Mouse (Mus musculus) MEL (cell line): ENCODE results near the gene Ninl. TPM values are rescaled to one million over a fixed set of nuclear protein-coding genes. Genes with fewer than 3 reads are reported as not detected.

Experiments used
- DNase-seq: peaks from one replicate; pipeline ENCODE4 v3.0.0; 2011; ENCODE audit warnings: low read depth, low spot score
- H3K27ac ChIP-seq: 2 replicates; pipeline ENCODE4 v1.5.1; 2012; ENCODE audit warnings: low read depth, mild to moderate bottlenecking, control low read depth, low read length, moderate library complexity; ENCODE audit not compliant: control insufficient read depth
- H3K27me3 ChIP-seq, 2 experiments: fragments of 150-350 bp in 1 of 2; sonication (generic) in 1 of 2; 2 replicates each; pipeline ENCODE4 v1.6.1; 2012; ENCODE audit warnings: low read length in 2 of 2, mild to moderate bottlenecking in 2 of 2, improper control_type of control experiment in 1 of 2, moderate library complexity in 1 of 2; ENCODE audit not compliant: insufficient read depth in 2 of 2, control insufficient read depth in 1 of 2
- H3K36me3 ChIP-seq, 2 experiments: 2 replicates each; pipeline ENCODE4 v1.6.1; 2012 to 2014; ENCODE audit warnings: low read length in 2 of 2, improper control_type of control experiment in 1 of 2, inconsistent platforms in 1 of 2, mild to moderate bottlenecking in 1 of 2; ENCODE audit not compliant: insufficient read depth in 2 of 2, control insufficient read depth in 1 of 2
- H3K4me1 ChIP-seq, 2 experiments: fragments of 150-350 bp in 1 of 2; sonication (generic) in 1 of 2; 2 replicates each; pipeline ENCODE4 v1.6.1; 2012; ENCODE audit warnings: low read length in 2 of 2, improper control_type of control experiment in 1 of 2, mild to moderate bottlenecking in 1 of 2; ENCODE audit not compliant: insufficient read depth in 2 of 2, control insufficient read depth in 1 of 2
- H3K4me3 ChIP-seq, 2 experiments: fragments of 150-350 bp in 1 of 2; sonication (generic) in 1 of 2; 2 replicates each; pipeline ENCODE4 v1.5.1; 2012; ENCODE audit warnings: low read depth in 2 of 2, low read length in 2 of 2, mild to moderate bottlenecking in 2 of 2, moderate library complexity in 2 of 2, control low read depth in 1 of 2, improper control_type of control experiment in 1 of 2; ENCODE audit not compliant: control insufficient read depth in 1 of 2, insufficient read depth in 1 of 2
- H3K79me2 ChIP-seq: 2 replicates; pipeline ENCODE4 v1.6.1; 2012; ENCODE audit warnings: mild to moderate bottlenecking, low read length, moderate library complexity; ENCODE audit not compliant: control insufficient read depth, poor library complexity, insufficient read depth
- H3K9ac ChIP-seq: 2 replicates; pipeline ENCODE4 v1.6.1; 2012; ENCODE audit warnings: low read depth, mild to moderate bottlenecking, control low read depth, low read length, moderate library complexity; ENCODE audit not compliant: control insufficient read depth, poor library complexity, severe bottlenecking
- H3K9me3 ChIP-seq: fragments of 150-350 bp; sonication (generic); replicated peaks from 2 replicates; pipeline ENCODE4 v1.6.1; 2012; ENCODE audit warnings: mild to moderate bottlenecking, low read length, improper control_type of control experiment, moderate library complexity; ENCODE audit not compliant: insufficient read depth
- BHLHE40 ChIP-seq: IDR thresholded peaks from 2 replicates; pipeline ENCODE4 v1.6.1; 2012; ENCODE audit warnings: low read depth, mild to moderate bottlenecking, inconsistent platforms, low read length, improper control_type of control experiment, borderline replicate concordance
- CHD1 ChIP-seq: IDR thresholded peaks from 2 replicates; pipeline ENCODE4 v1.6.1; 2012; ENCODE audit warnings: low read depth, mild to moderate bottlenecking, inconsistent platforms, low read length, improper control_type of control experiment
- CHD2 ChIP-seq: IDR thresholded peaks from 2 replicates; pipeline ENCODE4 v1.6.1; 2011; ENCODE audit warnings: low read length, improper control_type of control experiment
- CTCF ChIP-seq, 3 experiments: IDR thresholded peaks in 2 of 3; conservative IDR thresholded peaks in 1 of 3; 2 replicates each; pipeline ENCODE4 v1.5.1; 2011 to 2012; ENCODE audit warnings: low read length in 3 of 3, low read depth in 2 of 3, mild to moderate bottlenecking in 2 of 3, improper control_type of control experiment in 1 of 3, inconsistent platforms in 1 of 3, mixed read lengths in 1 of 3, moderate library complexity in 1 of 3; ENCODE audit not compliant: control insufficient read depth in 1 of 3, insufficient read depth in 1 of 3, poor library complexity in 1 of 3, severe bottlenecking in 1 of 3
- E2F4 ChIP-seq: IDR thresholded peaks from 2 replicates; pipeline ENCODE4 v1.6.1; 2011; ENCODE audit warnings: low read depth, low read length, improper control_type of control experiment, borderline replicate concordance
- ELF1 ChIP-seq: IDR thresholded peaks from 2 replicates; pipeline ENCODE4 v1.6.1; 2014; ENCODE audit warnings: low read depth, mild to moderate bottlenecking, inconsistent platforms, low read length, improper control_type of control experiment, moderate library complexity
- EP300 ChIP-seq, 2 experiments: IDR thresholded peaks; 2 replicates each; pipeline ENCODE4 v1.6.1; 2011; ENCODE audit warnings: improper control_type of control experiment in 2 of 2, low read length in 2 of 2, low read depth in 1 of 2, mild to moderate bottlenecking in 1 of 2
- ETS1 ChIP-seq: IDR thresholded peaks from 2 replicates; pipeline ENCODE4 v1.6.1; 2012; ENCODE audit warnings: low read depth, mild to moderate bottlenecking, inconsistent platforms, low read length, improper control_type of control experiment, moderate library complexity
- GABPA ChIP-seq: IDR thresholded peaks from 2 replicates; pipeline ENCODE4 v1.6.1; 2012; ENCODE audit warnings: low read depth, mild to moderate bottlenecking, inconsistent platforms, low read length, improper control_type of control experiment, moderate library complexity
- GATA1 ChIP-seq: IDR thresholded peaks from 2 replicates; pipeline ENCODE4 v1.6.1; 2011; ENCODE audit warnings: low read depth, low read length, improper control_type of control experiment
- HCFC1 ChIP-seq: IDR thresholded peaks from 2 replicates; pipeline ENCODE4 v1.6.1; 2012; ENCODE audit warnings: low read depth, mild to moderate bottlenecking, inconsistent platforms, low read length, improper control_type of control experiment, moderate library complexity
- JUND ChIP-seq: IDR thresholded peaks from 2 replicates; pipeline ENCODE4 v1.6.1; 2011; ENCODE audit warnings: low read depth, mild to moderate bottlenecking, improper control_type of control experiment, low read length
- KAT2A ChIP-seq: conservative IDR thresholded peaks from 2 replicates; pipeline ENCODE4 v1.6.1; 2012; ENCODE audit warnings: low read depth, low read length, improper control_type of control experiment, inconsistent platforms
- MAFK ChIP-seq: IDR thresholded peaks from 2 replicates; pipeline ENCODE4 v1.6.1; 2011; ENCODE audit warnings: low read depth, mild to moderate bottlenecking, low read length, improper control_type of control experiment, borderline replicate concordance
- MAX ChIP-seq: IDR thresholded peaks from 2 replicates; pipeline ENCODE4 v1.6.1; 2011; ENCODE audit warnings: low read length, improper control_type of control experiment
- MAZ ChIP-seq: IDR thresholded peaks from 2 replicates; pipeline ENCODE4 v1.6.1; 2012; ENCODE audit warnings: low read depth, mild to moderate bottlenecking, inconsistent platforms, low read length, improper control_type of control experiment
- MEF2A ChIP-seq: IDR thresholded peaks from 2 replicates; pipeline ENCODE4 v1.6.1; 2014; ENCODE audit warnings: low read depth, mild to moderate bottlenecking, inconsistent platforms, low read length, improper control_type of control experiment; ENCODE audit not compliant: poor library complexity, insufficient replicate concordance, severe bottlenecking; ENCODE audit errors: extremely low read depth
- MXI1 ChIP-seq: IDR thresholded peaks from 2 replicates; pipeline ENCODE4 v1.6.1; 2011; ENCODE audit warnings: mild to moderate bottlenecking, low read depth, low read length, improper control_type of control experiment
- MYB ChIP-seq: IDR thresholded peaks from 2 replicates; pipeline ENCODE4 v1.6.1; 2011; ENCODE audit warnings: mild to moderate bottlenecking, low read depth, low read length, improper control_type of control experiment
- MYC ChIP-seq: IDR thresholded peaks from 2 replicates; pipeline ENCODE4 v1.6.1; 2011; ENCODE audit warnings: low read depth, mild to moderate bottlenecking, low read length, improper control_type of control experiment, moderate library complexity
- NELFE ChIP-seq: IDR thresholded peaks from 2 replicates; pipeline ENCODE4 v1.6.1; 2011; ENCODE audit warnings: low read depth, low read length, improper control_type of control experiment
- NRF1 ChIP-seq: IDR thresholded peaks from 2 replicates; pipeline ENCODE4 v1.6.1; 2014; ENCODE audit warnings: low read depth, mild to moderate bottlenecking, inconsistent platforms, low read length, improper control_type of control experiment, moderate library complexity; ENCODE audit not compliant: poor library complexity, insufficient read depth, severe bottlenecking
- POLR2A ChIP-seq, 2 experiments: IDR thresholded peaks; 2 replicates each; pipeline ENCODE4 v1.6.1; 2011 to 2012; ENCODE audit warnings: low read length in 2 of 2, mild to moderate bottlenecking in 2 of 2, control low read depth in 1 of 2, improper control_type of control experiment in 1 of 2, low read depth in 1 of 2, moderate library complexity in 1 of 2; ENCODE audit not compliant: control insufficient read depth in 1 of 2, insufficient read depth in 1 of 2, poor library complexity in 1 of 2
- POLR2AphosphoS2 ChIP-seq: IDR thresholded peaks from 2 replicates; pipeline ENCODE4 v1.6.1; 2011; ENCODE audit warnings: low read length, improper control_type of control experiment
- POLR2AphosphoS5 ChIP-seq: IDR thresholded peaks from 2 replicates; pipeline ENCODE4 v1.6.1; 2012; ENCODE audit warnings: low read depth, borderline replicate concordance, mild to moderate bottlenecking, inconsistent platforms, low read length, moderate library complexity, mixed read lengths
- RAD21 ChIP-seq: IDR thresholded peaks from 2 replicates; pipeline ENCODE4 v1.6.1; 2011; ENCODE audit warnings: mild to moderate bottlenecking, low read depth, low read length, improper control_type of control experiment
- RCOR1 ChIP-seq: IDR thresholded peaks from 2 replicates; pipeline ENCODE4 v1.6.1; 2012; ENCODE audit warnings: low read depth, mild to moderate bottlenecking, inconsistent platforms, low read length, improper control_type of control experiment
- SIN3A ChIP-seq: IDR thresholded peaks from 2 replicates; pipeline ENCODE4 v1.6.1; 2012; ENCODE audit warnings: low read length, improper control_type of control experiment, inconsistent platforms
- SMC3 ChIP-seq: IDR thresholded peaks from 2 replicates; pipeline ENCODE4 v1.6.1; 2011; ENCODE audit warnings: low read depth, low read length, improper control_type of control experiment
- TAL1 ChIP-seq: IDR thresholded peaks from 2 replicates; pipeline ENCODE4 v1.6.1; 2012; ENCODE audit warnings: mild to moderate bottlenecking, inconsistent platforms, low read length, moderate library complexity, mixed read lengths
- TCF12 ChIP-seq: IDR thresholded peaks from 2 replicates; pipeline ENCODE4 v1.6.1; 2014; ENCODE audit warnings: low read depth, mild to moderate bottlenecking, inconsistent platforms, low read length, improper control_type of control experiment, moderate library complexity
- UBTF ChIP-seq: IDR thresholded peaks from 2 replicates; pipeline ENCODE4 v1.6.1; 2012; ENCODE audit warnings: low read depth, mild to moderate bottlenecking, inconsistent platforms, low read length, improper control_type of control experiment, moderate library complexity, borderline replicate concordance; ENCODE audit not compliant: insufficient read depth
- USF1 ChIP-seq: IDR thresholded peaks from 2 replicates; pipeline ENCODE4 v1.6.1; 2014; ENCODE audit warnings: low read depth, mild to moderate bottlenecking, inconsistent platforms, low read length, improper control_type of control experiment, moderate library complexity
- USF2 ChIP-seq, 2 experiments: IDR thresholded peaks; 2 replicates each; pipeline ENCODE4 v1.6.1; 2011 to 2012; ENCODE audit warnings: improper control_type of control experiment in 2 of 2, low read length in 2 of 2, borderline replicate concordance in 1 of 2, inconsistent platforms in 1 of 2, low read depth in 1 of 2, mild to moderate bottlenecking in 1 of 2; ENCODE audit not compliant: insufficient read depth in 1 of 2
- ZC3H11A ChIP-seq: IDR thresholded peaks from 2 replicates; pipeline ENCODE4 v1.6.1; 2012; ENCODE audit warnings: low read depth, mild to moderate bottlenecking, inconsistent platforms, low read length, improper control_type of control experiment
- ZKSCAN1 ChIP-seq: IDR thresholded peaks from 2 replicates; pipeline ENCODE4 v1.6.1; 2012; ENCODE audit warnings: low read depth, mild to moderate bottlenecking, inconsistent platforms, low read length, improper control_type of control experiment, moderate library complexity
- ZMIZ1 ChIP-seq: IDR thresholded peaks from 2 replicates; pipeline ENCODE4 v1.6.1; 2012; ENCODE audit warnings: low read depth, mild to moderate bottlenecking, inconsistent platforms, low read length, improper control_type of control experiment, moderate library complexity
- ZNF384 ChIP-seq: IDR thresholded peaks from 2 replicates; pipeline ENCODE4 v1.6.1; 2012; ENCODE audit warnings: low read depth, mild to moderate bottlenecking, inconsistent platforms, low read length, improper control_type of control experiment
- polyA plus RNA-seq, 2 experiments: library from polyadenylated mRNA; stranded (reverse) in 1 of 2; unstranded in 1 of 2; fragments of >175 nt in 1 of 2; fragments of >200 nt in 1 of 2; gene quantifications; 2 replicates each; pipeline versions ENCODE4 v1.2.1 to v1.2.4; 2012; ENCODE audit warnings: low replicate concordance in 2 of 2, low read depth in 1 of 2; ENCODE audit not compliant: insufficient read length in 2 of 2, insufficient read depth in 1 of 2, missing spikeins in 1 of 2
- total RNA-seq: library from RNA; depleted of rRNA; stranded (reverse); fragments of 300-350 nt; gene quantifications from 2 replicates; pipeline ENCODE4 v1.2.3, GENCODE M21; 2012

Gene Ninl
- total and polyA plus RNA-seq, 3 experiments: 9.8 to 16.8 TPM; not detected in 1

GRCm38 (mm10) chr2:151008517-151008932, 30.7 kb downstream of the Ninl start:
- Histone ChIP-seq H3K27ac (peak overlapping the region; percentile 25), H3K4me1 (peaks cover 34 to 40% of the 10 kb centered on the region in 2 experiments)
- peak; percentile 82 for DNase-seq
- TF ChIP-seq ZMIZ1 (no peak), JUND (no peak), GATA1 (no peak), CTCF (IDR thresholded peaks at IDR 0.05 in 2 of 3, conservative IDR thresholded peaks at IDR 0.05 in 1 of 3; ENCODE audit: control insufficient read depth in 1 of 3, insufficient read depth in 1 of 3, low read depth in 2 of 3, low read length in 3 of 3, poor library complexity in 1 of 3, severe bottlenecking in 1 of 3) (no peak), POLR2AphosphoS2 (no peak), TCF12 (0 out of 2 replicates have a peak, but pooled peaks have one; percentile 21), POLR2AphosphoS5 (no peak), ETS1 (no peak), CHD1 (no peak; the same call in 1 of the 2 replicates), E2F4 (0 out of 2 replicates have a peak, but pooled peaks have one; percentile 30), MYB (no peak), EP300 (IDR thresholded peaks at IDR 0.05; ENCODE audit: low read depth in 1 of 2, low read length in 2 of 2) (no peak), TAL1 (no peak), RCOR1 (no peak), RAD21 (no peak), CHD2 (no peak), MEF2A (no peak), SMC3 (no peak), KAT2A (no peak), MAZ (no peak), MYC (no peak), GABPA (no peak), USF2 (IDR thresholded peaks at IDR 0.05; ENCODE audit: borderline replicate concordance in 1 of 2, insufficient read depth in 1 of 2, low read depth in 1 of 2, low read length in 2 of 2) (no peak), NRF1 (peak; percentile 37; the same call in 1 of the 2 replicates), ZKSCAN1 (no peak), UBTF (no peak), SIN3A (peak; percentile 21; the same call in 1 of the 2 replicates), ZC3H11A (no peak), HCFC1 (no peak), POLR2A (IDR thresholded peaks at IDR 0.05; ENCODE audit: control insufficient read depth in 1 of 2, insufficient read depth in 1 of 2, low read depth in 1 of 2, low read length in 2 of 2, poor library complexity in 1 of 2) (no peak), MAX (peak; percentile 40; the same call in 1 of the 2 replicates), ZNF384 (no peak), MAFK (no peak), USF1 (no peak), MXI1 (peak; percentile 32; the same call in 1 of the 2 replicates), NELFE (no peak), BHLHE40 (no peak), ELF1 (no peak)

More at GRCm38 (mm10) chr2:151008517-151008932, 30.7 kb downstream of the Ninl start:
- Histone ChIP-seq H3K9ac (peak overlapping the region; percentile 92), H3K36me3 (peaks cover 0 to 48% of the 10 kb centered on the region in 2 experiments; a peak in 2 of 4 replicates), H3K4me3 (peak overlapping the region; percentile 84 to 87), H3K27me3 (no peaks in the 10 kb centered on the region), H3K79me2 (peaks cover 28% of the 10 kb centered on the region), H3K9me3 (no peaks in the 10 kb centered on the region)
